Mouse (Mus musculus) cerebral cortex, adult 2 months (tissue): ENCODE measurements around the gene Pex1.

Experiments used
- WGBS: fragments of 180-500 bp; shearing (Covaris S2); methylation state at CpG from one replicate; pipeline ENCODE4 v1.1.7; 2018; 5-methylcytosine and 5-hydroxymethylcytosine counted together

Gene Pex1

GRCm38 (mm10) chr5:3645326-3645725, 49.5 kb downstream of the Pex1 start:
- WGBS = 76% methylated on average over 6 of the region's 6 CpGs

- 17% methylated on average over 6 of the region's 6 CpGs for WGBS
Observed at GRCm38 (mm10) chr5:3646539-3646938, 50.7 kb downstream of the Pex1 start.

GRCm38 (mm10) chr5:3646991-3647707, 51.3 kb downstream of the Pex1 start:
- WGBS = under 1% methylated on average over 60 of the region's 60 CpGs

- WGBS = under 1% methylated on average over 33 of the region's 46 CpGs
Observed at GRCm38 (mm10) chr5:3647708-3648121, 51.8 kb downstream of the Pex1 start.

GRCm38 (mm10) chr5:3648206-3648848, 52.5 kb downstream of the Pex1 start:
- 42% methylated on average over 4 of the region's 4 CpGs for WGBS

- 70% methylated on average over 4 of the region's 4 CpGs for WGBS
Observed at GRCm38 (mm10) chr5:3648849-3649210, 53.0 kb downstream of the Pex1 start.

- WGBS = 80% methylated on average over 6 of the region's 6 CpGs
Observed at GRCm38 (mm10) chr5:3650881-3651280, 55.0 kb downstream of the Pex1 start, which contains the start of gene Tmbim7. TSS of gene Tmbim7 (plus strand) at chr5:3651181.

GRCm38 (mm10) chr5:3651621-3652020, 55.8 kb downstream of the Pex1 start:
- 88% methylated on average over 5 of the region's 5 CpGs for WGBS

- 94% methylated on average over 19 of the region's 25 CpGs for WGBS
Observed at GRCm38 (mm10) chr5:3652903-3653575, 57.2 kb downstream of the Pex1 start.

- 92% methylated on average over 4 of the region's 4 CpGs for WGBS
Observed at GRCm38 (mm10) chr5:3653801-3654200, 57.9 kb downstream of the Pex1 start.

GRCm38 (mm10) chr5:3657085-3657484, 61.2 kb downstream of the Pex1 start, which contains the start of gene Gatad1:
TSS of gene Gatad1 (minus strand) at chr5:3657185.
- WGBS = 81% methylated on average over 5 of the region's 5 CpGs

- WGBS = 90% methylated on average over 2 of the region's 2 CpGs
Observed at GRCm38 (mm10) chr5:3665225-3665624, 69.4 kb downstream of the Pex1 start.

- 86% methylated on average over 12 of the region's 12 CpGs for WGBS
Observed at GRCm38 (mm10) chr5:3666585-3666984, 70.7 kb downstream of the Pex1 start.

- WGBS = 97% methylated on average over 6 of the region's 6 CpGs
Observed at GRCm38 (mm10) chr5:3669938-3670554, 74.2 kb downstream of the Pex1 start.
